Mouse (Mus musculus): ENCODE data around the gene Terb2. TPM values are rescaled to one million over a fixed set of nuclear protein-coding genes. Genes with fewer than 3 reads are reported as not detected.

Terb2 gene
- total and polyA plus RNA-seq, 3 experiments: not detected

GRCm38 (mm10) chr2:122143111-122143510, 43.0 kb upstream of the Terb2 start:
- Histone ChIP-seq H3K9me3 (replicated peaks; ENCODE audit: insufficient read depth, low read length) (no peaks in the 10 kb centered on the region), H3K27ac (ENCODE audit: control insufficient read depth, low read depth, low read length) (no peak overlapping the region), H3K4me1 (ENCODE audit: control insufficient read depth in 1 of 2, insufficient read depth in 2 of 2, low read length in 2 of 2) (peaks cover 8 to 11% of the 10 kb centered on the region in 2 experiments), H3K27me3 (ENCODE audit: control insufficient read depth in 1 of 2, insufficient read depth in 2 of 2, low read length in 2 of 2) (no peaks in the 10 kb centered on the region), H3K9ac (ENCODE audit: control insufficient read depth, low read depth, low read length, poor library complexity, severe bottlenecking) (no peak overlapping the region), H3K79me2 (ENCODE audit: control insufficient read depth, insufficient read depth, low read length, poor library complexity) (peaks cover 6% of the 10 kb centered on the region), H3K36me3 (ENCODE audit: control insufficient read depth in 1 of 2, insufficient read depth in 2 of 2, low read length in 2 of 2) (peaks cover 0 to 9% of the 10 kb centered on the region in 2 experiments; a peak in 2 of 4 replicates), H3K4me3 (ENCODE audit: control insufficient read depth in 1 of 2, insufficient read depth in 1 of 2, low read depth in 2 of 2, low read length in 2 of 2) (no peak overlapping the region)
- TF ChIP-seq POLR2AphosphoS5 (IDR thresholded peaks at IDR 0.05; ENCODE audit: borderline replicate concordance, low read depth, low read length) (no peak), CTCF (IDR thresholded peaks at IDR 0.05 in 2 of 3, conservative IDR thresholded peaks at IDR 0.05 in 1 of 3; ENCODE audit: control insufficient read depth in 1 of 3, insufficient read depth in 1 of 3, low read depth in 2 of 3, low read length in 3 of 3, poor library complexity in 1 of 3, severe bottlenecking in 1 of 3) (no peak), MYB (IDR thresholded peaks at IDR 0.05; ENCODE audit: low read depth, low read length) (no peak), CHD2 (IDR thresholded peaks at IDR 0.05; ENCODE audit: low read length) (no peak), NELFE (IDR thresholded peaks at IDR 0.05; ENCODE audit: low read depth, low read length) (no peak), MAX (IDR thresholded peaks at IDR 0.05; ENCODE audit: low read length) (no peak), POLR2AphosphoS2 (IDR thresholded peaks at IDR 0.05; ENCODE audit: low read length) (no peak), HCFC1 (IDR thresholded peaks at IDR 0.05; ENCODE audit: low read depth, low read length) (no peak), ZC3H11A (IDR thresholded peaks at IDR 0.05; ENCODE audit: low read depth, low read length) (no peak), USF2 (IDR thresholded peaks at IDR 0.05; ENCODE audit: borderline replicate concordance in 1 of 2, insufficient read depth in 1 of 2, low read depth in 1 of 2, low read length in 2 of 2) (no peak), MXI1 (IDR thresholded peaks at IDR 0.05; ENCODE audit: low read depth, low read length) (no peak), GATA1 (IDR thresholded peaks at IDR 0.05; ENCODE audit: low read depth, low read length) (no peak), SMC3 (IDR thresholded peaks at IDR 0.05; ENCODE audit: low read depth, low read length) (no peak), RCOR1 (IDR thresholded peaks at IDR 0.05; ENCODE audit: low read depth, low read length) (no peak), TCF12 (IDR thresholded peaks at IDR 0.05; ENCODE audit: low read depth, low read length) (no peak), ZMIZ1 (IDR thresholded peaks at IDR 0.05; ENCODE audit: low read depth, low read length) (no peak), MAFK (IDR thresholded peaks at IDR 0.05; ENCODE audit: borderline replicate concordance, low read depth, low read length) (no peak), UBTF (IDR thresholded peaks at IDR 0.05; ENCODE audit: borderline replicate concordance, insufficient read depth, low read depth, low read length) (no peak)
- DNase-seq (ENCODE audit: low read depth, low spot score): no peak

- DNase-seq (ENCODE audit: low read depth, low spot score): no peak
- TF ChIP-seq POLR2A (IDR thresholded peaks at IDR 0.05; ENCODE audit: control insufficient read depth in 1 of 2, insufficient read depth in 1 of 2, low read depth in 1 of 2, low read length in 2 of 2, poor library complexity in 1 of 2): no peak
- no peak for TF ChIP-seq MYB (IDR thresholded peaks at IDR 0.05; ENCODE audit: low read depth, low read length)
- no peak for TF ChIP-seq ZC3H11A (IDR thresholded peaks at IDR 0.05; ENCODE audit: low read depth, low read length)
- no peak for TF ChIP-seq MAZ (IDR thresholded peaks at IDR 0.05; ENCODE audit: low read depth, low read length)
- TF ChIP-seq MAFK (IDR thresholded peaks at IDR 0.05; ENCODE audit: borderline replicate concordance, low read depth, low read length): no peak
- no peak for TF ChIP-seq CHD2 (IDR thresholded peaks at IDR 0.05; ENCODE audit: low read length)
- no peak for TF ChIP-seq NRF1 (IDR thresholded peaks at IDR 0.05; ENCODE audit: insufficient read depth, low read depth, low read length, poor library complexity, severe bottlenecking)
- TF ChIP-seq ETS1 (IDR thresholded peaks at IDR 0.05; ENCODE audit: low read depth, low read length): no peak
- Histone ChIP-seq H3K27me3 (ENCODE audit: control insufficient read depth in 1 of 2, insufficient read depth in 2 of 2, low read length in 2 of 2) (no peaks in the 10 kb centered on the region), H3K9me3 (replicated peaks; ENCODE audit: insufficient read depth, low read length) (no peaks in the 10 kb centered on the region), H3K36me3 (ENCODE audit: control insufficient read depth in 1 of 2, insufficient read depth in 2 of 2, low read length in 2 of 2) (peaks cover 0 to 19% of the 10 kb centered on the region in 2 experiments; a peak in 3 of 4 replicates), H3K9ac (ENCODE audit: control insufficient read depth, low read depth, low read length, poor library complexity, severe bottlenecking) (peak overlapping the region; percentile 40), H3K4me3 (ENCODE audit: control insufficient read depth in 1 of 2, insufficient read depth in 1 of 2, low read depth in 2 of 2, low read length in 2 of 2) (0 out of 4 replicates have a peak overlapping the region, but pooled peaks of 1 of the 2 experiments have one; percentile 11), H3K79me2 (ENCODE audit: control insufficient read depth, insufficient read depth, low read length, poor library complexity) (peaks cover 31% of the 10 kb centered on the region), H3K4me1 (ENCODE audit: control insufficient read depth in 1 of 2, insufficient read depth in 2 of 2, low read length in 2 of 2) (peaks cover 7 to 13% of the 10 kb centered on the region in 2 experiments), H3K27ac (ENCODE audit: control insufficient read depth, low read depth, low read length) (peak overlapping the region; percentile 25; the same call in 1 of the 2 replicates)
Observed at GRCm38 (mm10) chr2:122145756-122146155, 40.3 kb upstream of the Terb2 start.

Measured in MEL (cell line).